Mouse (Mus musculus): ENCODE data around the gene Fbxo39. TPM values are rescaled to one million over a fixed set of nuclear protein-coding genes. Genes with fewer than 3 reads are reported as not detected.

Gene Fbxo39
- total RNA-seq (2021), result not detected
- long read RNA-seq, experiment 1, result 0 reads
- long read RNA-seq, experiment 2, result 0 reads

- intact Hi-C loops (cut with DNase I), result no loop called here
- peak; percentile 46 to 51 for DNase-seq (ENCODE audit: low spot score in 2 of 2)
These were observed at the start of gene Fbxo39 for GRCm38 (mm10) chr11:72314151-72314895. Gene Fbxo39 (plus strand): TSS chr11:72314444.

GRCm38 (mm10) chr11:72265483-72265882 lies 48.8 kb upstream of the Fbxo39 start:
- DNase-seq (ENCODE audit: low spot score in 2 of 2), result peak; percentile 43 to 47
- intact Hi-C loops (cut with DNase I), result loop anchor here (5.0 kb wide), 1 partner anchor 38 kb away; no protein-coding TSS in a partner anchor

GRCm38 (mm10) chr11:72266207-72266959 lies 47.9 kb upstream of the Fbxo39 start:
- peak; percentile 56 to 62 for DNase-seq (ENCODE audit: low spot score in 2 of 2)
- intact Hi-C loops (cut with DNase I), result loop anchor here (5.0 kb wide), 1 partner anchor 39 kb away; no protein-coding TSS in a partner anchor

- intact Hi-C loops (cut with DNase I), result loop anchor here (5.0 kb wide), 1 partner anchor 40 kb away; no protein-coding TSS in a partner anchor
These were observed 47.2 kb upstream of the Fbxo39 start, which contains the start of gene Slc13a5 for GRCm38 (mm10) chr11:72266960-72267560. Gene Slc13a5 (minus strand): TSS chr11:72267222.

GRCm38 (mm10) chr11:72271761-72272160 lies 42.5 kb upstream of the Fbxo39 start:
- intact Hi-C loops (cut with DNase I), result no loop called here
- DNase-seq (ENCODE audit: low spot score in 2 of 2), result no peak

More at GRCm38 (mm10) chr11:72266960-72267560, 47.2 kb upstream of the Fbxo39 start, which contains the start of gene Slc13a5:
- no peak for DNase-seq (ENCODE audit: low spot score in 2 of 2)

- peak in 1 of 2 experiments; percentile 28 for DNase-seq (ENCODE audit: low spot score in 2 of 2)
- intact Hi-C loops (cut with DNase I), result no loop called here
These were observed 40.9 kb upstream of the Fbxo39 start for GRCm38 (mm10) chr11:72273341-72273740.

GRCm38 (mm10) chr11:72281143-72281851 lies 32.9 kb upstream of the Fbxo39 start:
- intact Hi-C loops (cut with DNase I), result no loop called here
- no peak for DNase-seq (ENCODE audit: low spot score in 2 of 2)

- DNase-seq (ENCODE audit: low spot score in 2 of 2), result no peak
- intact Hi-C loops (cut with DNase I), result no loop called here
These were observed 32.3 kb upstream of the Fbxo39 start for GRCm38 (mm10) chr11:72281852-72282400.

GRCm38 (mm10) chr11:72283486-72284224 lies 30.6 kb upstream of the Fbxo39 start:
- no peak for DNase-seq (ENCODE audit: low spot score in 2 of 2)
- intact Hi-C loops (cut with DNase I), result no loop called here

- DNase-seq (ENCODE audit: low spot score in 2 of 2), result peak; percentile 22 to 55
- intact Hi-C loops (cut with DNase I), result no loop called here
These were observed 29.6 kb upstream of the Fbxo39 start for GRCm38 (mm10) chr11:72284532-72285182.

GRCm38 (mm10) chr11:72285971-72286480 lies 28.2 kb upstream of the Fbxo39 start:
- DNase-seq (ENCODE audit: low spot score in 2 of 2), result no peak
- intact Hi-C loops (cut with DNase I), result no loop called here

GRCm38 (mm10) chr11:72286651-72287050 lies 27.6 kb upstream of the Fbxo39 start:
- intact Hi-C loops (cut with DNase I), result no loop called here
- DNase-seq (ENCODE audit: low spot score in 2 of 2), result no peak

GRCm38 (mm10) chr11:72287126-72287525 lies 27.1 kb upstream of the Fbxo39 start:
- DNase-seq (ENCODE audit: low spot score in 2 of 2), result no peak
- intact Hi-C loops (cut with DNase I), result no loop called here

- no peak for DNase-seq (ENCODE audit: low spot score in 2 of 2)
- intact Hi-C loops (cut with DNase I), result no loop called here
These were observed 26.7 kb upstream of the Fbxo39 start for GRCm38 (mm10) chr11:72287543-72287942.

GRCm38 (mm10) chr11:72293116-72293515 lies 21.1 kb upstream of the Fbxo39 start:
- no peak for DNase-seq (ENCODE audit: low spot score in 2 of 2)
- intact Hi-C loops (cut with DNase I), result no loop called here

- intact Hi-C loops (cut with DNase I), result no loop called here
- no peak for DNase-seq (ENCODE audit: low spot score in 2 of 2)
These were observed 12.9 kb upstream of the Fbxo39 start, which contains the start of gene Xaf1 for GRCm38 (mm10) chr11:72301334-72301733. Gene Xaf1 (plus strand): TSS chr11:72301629.

GRCm38 (mm10) chr11:72302230-72302629 lies 12.0 kb upstream of the Fbxo39 start:
- intact Hi-C loops (cut with DNase I), result no loop called here
- peak; percentile 54 to 66 for DNase-seq (ENCODE audit: low spot score in 2 of 2)

Measured in left cerebral cortex, postnatal 14 days (tissue).